Mouse (Mus musculus) heart, embryonic 10.5 days (tissue): ENCODE measurements around the gene Tex261. TPM values are rescaled to one million over a fixed set of nuclear protein-coding genes. Genes with fewer than 3 reads are reported as not detected.

Experiments
- polyA plus RNA-seq: library from polyadenylated mRNA; unstranded; fragments of >200 nt; fragmentation: Nextera tagmentation; extraction: Ambion mirVana; gene quantifications from 2 replicates; pipeline ENCODE4 v1.2.1, GENCODE M21; 2016

Tex261 gene
- polyA plus RNA-seq, 1 experiment from 2014 or later: 88.7 TPM

Other genes starting within 250 kb of the Tex261 start
- gene Actg2, start 239.5 kb downstream of the Tex261 start, polyA plus RNA-seq: 1.7 and 7.0 TPM in 2 replicates
- gene Stambp, start 203.1 kb downstream of the Tex261 start, polyA plus RNA-seq: 23.3 and 23.5 TPM in 2 replicates
- not detected in 2 replicates for gene Clec4f, start 119.6 kb downstream of the Tex261 start, polyA plus RNA-seq
- gene Cd207, start 98.0 kb downstream of the Tex261 start, polyA plus RNA-seq: not detected in 2 replicates
- gene Vax2, start 64.5 kb downstream of the Tex261 start, polyA plus RNA-seq: not detected in 2 replicates
- not detected in 2 replicates for gene Atp6v1b1, start 32.8 kb downstream of the Tex261 start, polyA plus RNA-seq
- gene Ankrd53, start 13.2 kb downstream of the Tex261 start, polyA plus RNA-seq: 0.09 and 0.10 TPM in 2 replicates
- gene Nagk, start 19.2 kb upstream of the Tex261 start, polyA plus RNA-seq: 44.1 and 49.4 TPM in 2 replicates
- gene Paip2b, start 55.9 kb upstream of the Tex261 start, polyA plus RNA-seq: 13.9 and 20.3 TPM in 2 replicates
- 44.7 and 51.8 TPM in 2 replicates for gene Zfp638, start 91.3 kb upstream of the Tex261 start, polyA plus RNA-seq
- 13.7 and 18.0 TPM in 2 replicates for gene Dysf, start 232.8 kb upstream of the Tex261 start, polyA plus RNA-seq